Mouse (Mus musculus) granulocyte monocyte progenitor cell, adult 5-6 weeks (primary cell): ENCODE measurements around the gene Lyz1. TPM values are rescaled to one million over a fixed set of nuclear protein-coding genes. Genes with fewer than 3 reads are reported as not detected.
"Not testable (repeated sequence)": the region's sequence is repeated elsewhere in the genome, so short reads cannot be mapped to it uniquely, and the experiment has no call there.

Source experiments
- ATAC-seq: replicated peaks from 2 replicates; pipeline ENCODE4 v1.8.0; 2016; ENCODE audit warnings: mild to moderate bottlenecking, moderate TSS enrichment, inconsistent platforms; ENCODE audit not compliant: poor library complexity, severe bottlenecking
- total RNA-seq, 2 experiments: library from RNA; stranded (forward) in 1 of 2; stranded (reverse) in 1 of 2; fragments of 200-712, 200-1000 nt in 1 of 2; fragments of >200 nt in 1 of 2; fragmentation: Nextera tagmentation in 1 of 2; gene quantifications; 2 replicates each; pipeline ENCODE4 v1.2.3; 2014 to 2017

The Lyz1 gene
- total RNA-seq, 2 experiments from 2014 or later = 0.41 TPM; not detected in 1

DNA sequence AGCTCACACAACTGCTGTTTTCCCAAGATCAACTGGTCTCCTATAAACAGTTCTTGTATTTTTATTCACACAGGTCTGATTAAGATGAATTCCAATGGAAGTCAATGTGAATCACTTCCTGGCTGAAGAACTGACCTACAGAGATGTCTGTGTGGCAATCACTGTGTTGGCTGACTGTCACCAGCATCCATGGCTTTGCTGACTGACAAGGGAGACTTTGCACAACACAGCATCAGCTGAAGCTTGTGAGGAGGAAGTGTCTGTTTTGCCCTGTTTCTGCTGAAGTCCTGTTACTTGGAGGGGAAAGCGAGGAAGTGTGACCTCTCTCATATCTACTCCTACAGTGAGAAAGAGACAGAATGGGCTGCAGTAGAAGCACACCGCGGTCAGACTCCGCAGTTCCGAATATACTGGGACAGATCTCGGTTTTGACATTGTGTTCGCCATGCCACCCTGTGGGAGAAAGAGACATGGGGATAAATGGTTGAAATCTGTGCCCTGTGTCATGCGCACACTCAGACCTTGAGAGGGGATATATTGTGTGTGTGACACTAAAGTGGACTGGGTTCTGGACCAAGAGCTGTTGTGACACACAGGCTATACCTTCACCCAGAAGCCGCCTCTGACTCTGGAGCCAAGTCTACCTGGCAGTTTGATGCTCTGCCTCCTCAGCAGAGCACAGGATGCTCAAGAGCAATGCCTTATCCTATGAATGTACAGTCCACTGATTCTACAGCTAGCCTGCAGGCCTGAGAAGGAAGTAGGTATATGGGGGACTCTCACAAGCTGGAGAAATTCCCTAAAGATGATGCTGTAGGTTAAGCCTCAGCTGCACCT lies 4.3 kb downstream of the Lyz1 start:
- peak; percentile 82 for ATAC-seq

DNA sequence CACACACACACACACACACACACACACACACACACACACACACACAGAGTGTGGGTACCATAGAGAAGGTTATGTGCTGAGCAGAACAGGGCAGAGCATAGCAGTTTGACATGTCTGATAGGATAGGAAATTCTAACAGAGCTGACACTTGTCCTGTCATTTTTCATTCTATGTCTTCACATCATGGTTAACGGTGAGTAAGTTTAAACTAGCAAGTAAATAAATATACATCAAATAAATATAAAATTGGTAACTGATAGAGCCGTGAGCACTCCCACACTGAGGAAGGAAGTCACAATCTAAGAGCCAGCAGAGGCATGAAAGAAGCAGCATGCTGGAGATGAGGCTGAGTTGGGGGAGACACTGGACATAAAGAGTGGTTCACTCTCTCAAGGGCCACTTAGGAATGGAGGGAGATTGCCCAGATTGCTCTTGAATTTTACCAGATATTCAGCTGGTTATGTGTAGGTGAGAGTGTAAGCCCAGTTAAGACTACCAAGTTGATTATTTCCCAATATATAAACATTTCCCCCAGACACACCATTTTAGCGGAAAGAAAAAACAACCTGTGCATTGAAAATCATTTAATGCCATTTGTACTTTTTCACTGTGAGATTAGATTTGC lies 5.3 kb downstream of the Lyz1 start:
- no peak for ATAC-seq

DNA sequence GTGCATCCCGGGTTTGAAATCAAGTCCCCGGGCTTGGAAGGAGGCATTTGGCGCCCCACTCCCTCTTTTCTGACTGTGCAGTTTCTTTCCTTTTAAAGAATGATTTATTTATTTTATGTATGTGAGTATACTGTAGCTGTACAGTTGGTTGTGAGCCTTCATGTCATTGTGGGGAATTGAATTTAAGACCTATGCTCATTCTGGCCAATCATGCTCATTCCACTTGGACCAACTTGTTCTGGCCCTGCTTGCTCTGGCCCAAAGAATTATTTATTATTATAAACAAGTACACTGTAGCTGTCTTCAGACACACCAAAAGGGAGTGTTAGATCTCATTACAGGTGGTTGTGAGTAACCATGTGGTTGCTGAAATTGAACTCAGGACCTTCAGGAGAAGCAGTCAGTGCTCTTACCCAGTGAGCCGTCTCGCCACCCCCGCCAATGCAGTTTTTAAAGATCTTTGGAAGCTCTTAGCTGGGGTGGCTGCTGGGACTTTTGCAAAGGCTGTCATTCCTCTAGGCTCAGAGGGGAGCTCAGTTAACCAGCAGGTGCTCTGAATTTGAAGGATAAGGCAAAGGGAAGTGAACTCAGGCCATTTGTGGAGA lies 6.2 kb downstream of the Lyz1 start:
- no peak for ATAC-seq

DNA sequence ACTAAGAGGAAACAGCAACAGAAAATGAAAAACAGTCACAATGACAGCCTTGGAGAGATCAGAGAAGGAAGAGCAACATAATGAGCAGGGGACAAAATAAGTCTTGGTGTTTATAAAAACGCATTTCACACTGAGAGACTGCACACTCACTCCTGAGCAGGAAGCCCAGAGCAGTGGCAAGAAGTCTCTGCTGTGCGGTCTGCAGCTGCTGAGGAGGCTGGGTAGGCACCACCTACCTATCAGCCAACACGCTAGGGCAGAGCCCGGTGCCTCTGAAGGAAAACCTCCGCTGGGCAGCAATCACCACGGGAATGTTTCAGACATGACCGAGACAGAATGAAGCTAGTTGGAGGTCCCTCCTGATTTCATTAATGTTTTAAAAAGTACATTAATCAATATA lies 7.1 kb downstream of the Lyz1 start:
- ATAC-seq = peak; percentile 25

DNA sequence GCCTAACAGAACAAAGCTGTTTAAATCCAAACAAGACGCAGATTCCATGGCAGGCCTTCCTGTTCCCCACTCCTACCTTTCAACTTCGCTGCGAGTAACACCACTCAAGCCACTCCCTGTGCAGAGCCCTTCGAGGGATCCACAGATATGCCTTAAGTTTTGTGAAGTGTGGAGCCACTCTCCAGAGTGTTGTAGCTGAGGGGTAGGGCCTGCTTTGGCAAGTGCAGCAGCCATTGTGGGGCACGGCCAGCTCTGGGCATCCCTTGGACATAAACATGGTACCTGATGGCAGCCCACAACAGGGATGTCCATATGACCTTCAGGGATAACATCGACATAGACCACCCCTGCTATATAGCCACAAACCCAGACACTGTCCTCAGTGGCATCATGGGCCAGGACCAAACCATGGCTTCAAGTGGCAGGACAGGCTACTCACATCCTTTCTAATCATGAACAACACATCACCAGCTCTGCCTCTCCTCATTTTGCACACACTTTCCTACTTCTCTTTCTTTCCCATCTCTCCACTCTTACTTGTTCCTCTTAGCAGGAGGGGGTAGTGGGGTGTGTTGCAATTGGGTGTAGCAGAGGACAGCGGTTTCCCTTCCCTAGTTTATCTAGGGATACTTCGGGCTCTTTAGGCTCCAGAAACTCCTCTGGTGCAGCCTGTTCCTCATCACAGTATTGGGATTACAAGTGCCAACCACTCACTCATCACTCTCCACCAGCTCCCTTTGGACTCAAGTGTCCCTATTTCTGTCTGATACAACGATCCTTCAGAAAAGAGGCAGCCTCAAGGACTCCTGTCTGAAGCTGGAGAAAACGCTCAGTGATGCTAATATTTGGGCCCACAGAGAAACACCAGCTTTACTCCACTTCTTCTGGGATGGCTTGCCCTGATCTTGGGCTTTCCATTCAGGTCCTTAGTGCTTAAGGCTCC lies 7.8 kb downstream of the Lyz1 start:
- ATAC-seq = peak; percentile 67

DNA sequence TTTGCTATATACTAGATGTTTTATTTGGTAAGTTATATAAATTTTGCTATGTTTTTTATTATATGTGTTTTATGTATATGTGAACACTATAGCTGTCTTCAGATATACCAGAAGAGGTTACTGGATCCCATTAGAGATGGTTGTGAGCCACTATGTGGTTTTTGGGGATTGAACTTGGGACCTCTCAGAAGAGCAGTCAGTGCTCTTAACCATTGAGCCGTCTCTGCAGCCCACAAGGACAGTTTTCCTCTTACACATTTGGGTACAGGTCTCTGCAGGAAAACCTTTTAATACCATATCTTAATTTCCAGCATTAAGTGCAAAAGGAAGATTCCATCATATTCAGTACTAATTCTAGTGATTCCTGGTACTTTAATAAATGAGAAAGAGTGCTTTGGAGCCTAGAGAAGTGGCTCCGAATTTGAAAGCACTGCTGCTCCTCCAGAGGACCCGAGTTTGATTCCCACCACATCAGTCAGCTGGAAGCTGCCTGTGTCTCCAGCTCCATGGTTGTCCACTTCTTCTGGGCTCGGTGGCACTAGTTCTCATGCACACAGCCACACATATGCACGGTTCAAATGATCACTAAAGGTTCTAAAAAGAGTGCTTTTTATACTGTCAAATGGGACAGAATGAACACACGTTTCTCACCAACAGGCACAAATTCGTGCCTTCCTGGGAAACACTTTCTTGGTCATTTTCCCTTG lies 8.6 kb downstream of the Lyz1 start:
- ATAC-seq = no peak

DNA sequence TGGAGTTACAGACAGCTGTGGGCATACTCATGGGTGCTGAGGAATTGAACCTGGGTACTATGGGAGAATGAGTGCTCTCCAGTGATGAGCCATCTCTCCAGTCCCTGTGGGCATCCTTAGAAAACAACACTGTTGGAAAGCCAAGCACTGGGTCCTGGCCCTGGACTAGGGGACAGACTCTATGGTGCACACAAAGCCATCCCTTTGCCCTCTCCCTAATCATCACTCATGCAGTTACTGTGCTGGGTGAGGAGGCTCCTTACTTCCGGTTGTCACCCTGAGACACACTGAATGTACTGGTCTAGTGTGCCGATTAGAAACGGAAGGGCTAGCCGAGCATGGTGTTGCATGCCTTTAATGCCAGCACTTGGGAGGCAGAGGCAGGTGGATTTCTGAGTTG lies 9.5 kb downstream of the Lyz1 start:
- not testable (repeated sequence) for ATAC-seq

DNA sequence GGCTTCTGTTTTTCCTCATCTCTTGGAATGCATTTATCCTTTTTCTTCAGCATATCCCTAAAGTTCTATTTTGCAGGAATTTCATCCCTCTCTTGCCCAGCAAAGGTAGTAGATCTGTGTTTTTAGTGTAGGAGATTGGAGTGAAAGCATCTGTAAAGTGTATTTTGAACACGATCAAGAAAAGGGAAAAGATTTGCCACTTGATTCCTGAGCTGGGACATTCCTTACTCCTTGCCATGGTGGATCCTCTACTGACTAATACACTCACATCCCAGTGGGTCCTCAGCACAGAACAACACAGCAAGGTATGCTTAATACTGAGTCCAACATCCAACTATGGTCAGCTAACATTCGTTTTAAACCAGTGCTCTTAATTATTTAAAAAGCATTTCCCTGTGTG lies 10.1 kb downstream of the Lyz1 start:
- no peak for ATAC-seq

DNA sequence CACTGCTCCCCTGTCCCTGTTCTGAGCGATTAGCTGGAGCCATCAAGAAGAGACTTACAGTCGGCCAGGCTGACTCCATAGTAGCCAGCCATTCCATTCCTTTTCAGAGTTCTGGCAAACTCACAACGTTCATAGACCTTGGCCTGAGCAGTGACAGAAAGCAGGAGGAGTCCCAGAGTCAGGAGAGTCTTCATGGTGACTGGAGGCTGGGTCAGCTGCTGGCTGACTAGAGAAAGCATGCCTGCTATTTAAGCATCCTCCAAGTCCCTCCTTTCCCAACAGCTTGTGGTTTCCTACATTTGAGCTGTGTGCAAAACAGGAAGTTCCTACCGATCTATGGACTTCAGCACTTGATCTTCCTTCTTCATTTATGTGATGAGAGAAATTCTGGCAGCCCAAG lies 10.6 kb downstream of the Lyz1 start, which contains the start of gene Lyz2:
Gene Lyz2, minus strand, starts transcription at position 273 of the 400 bp plus-strand sequence.
- ATAC-seq = peak; percentile 73

DNA sequence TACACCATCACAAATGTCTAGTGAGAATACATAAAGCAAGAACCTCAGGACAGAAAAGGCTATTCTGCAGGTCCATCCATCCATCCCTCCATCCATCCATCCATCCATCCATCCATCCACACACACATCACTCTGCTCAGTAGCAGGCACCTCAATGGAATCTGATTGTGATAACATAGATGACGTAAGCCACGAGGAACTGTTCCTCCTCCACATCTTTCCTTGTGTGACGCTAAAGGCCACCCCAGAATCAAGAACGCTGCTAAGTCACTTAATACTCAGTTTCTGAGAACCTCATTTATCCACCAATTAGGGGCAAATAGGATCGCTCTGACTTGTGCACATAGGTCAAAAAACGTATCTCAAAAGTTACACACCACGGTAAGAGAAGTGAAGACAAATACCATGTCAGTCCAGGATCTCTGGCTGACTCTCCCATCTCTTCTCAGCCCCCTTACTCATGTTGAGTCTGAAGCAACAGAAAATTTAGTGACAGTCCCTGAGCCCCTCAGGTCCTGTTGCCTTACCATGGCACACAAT lies 11.2 kb downstream of the Lyz1 start:
- no peak for ATAC-seq

DNA sequence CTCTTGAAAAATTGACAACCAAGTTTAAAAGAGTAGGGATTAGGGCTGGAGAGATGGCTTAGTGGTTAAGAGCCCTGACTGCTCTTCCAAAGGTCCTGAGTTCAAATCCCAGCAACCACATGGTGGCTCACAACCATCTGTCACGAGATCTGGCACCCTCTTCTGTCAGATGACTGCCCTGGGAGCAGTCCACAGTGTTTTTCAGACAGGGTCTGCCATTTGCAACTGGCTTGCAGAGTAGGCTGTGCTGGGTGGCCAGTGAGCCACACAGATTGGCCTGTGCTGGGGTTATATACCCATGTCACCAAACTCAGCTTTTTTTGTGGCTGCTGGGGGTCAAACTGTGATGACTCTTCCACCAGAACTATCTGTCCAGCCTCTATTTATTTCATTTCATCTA lies 12.7 kb downstream of the Lyz1 start:
- no peak for ATAC-seq

DNA sequence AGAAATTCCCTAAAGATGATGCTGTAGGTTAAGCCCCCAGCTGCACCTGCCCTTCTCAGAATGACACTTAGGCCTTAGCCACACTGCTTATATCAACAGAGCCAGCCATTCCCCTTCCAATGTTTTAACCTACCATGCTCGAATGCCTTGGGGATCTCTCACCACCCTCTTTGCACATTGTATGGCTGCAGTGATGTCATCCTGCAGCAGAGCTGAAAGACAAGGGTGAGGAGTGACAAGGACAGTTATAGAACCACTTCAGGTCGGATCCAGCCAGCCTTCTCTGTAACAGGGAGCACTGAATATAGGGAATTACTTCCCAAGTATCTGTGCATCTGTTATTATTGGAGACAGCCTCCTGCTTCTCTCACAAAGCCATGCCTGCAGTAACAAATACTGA lies 14.2 kb downstream of the Lyz1 start:
- not testable (repeated sequence) for ATAC-seq

DNA sequence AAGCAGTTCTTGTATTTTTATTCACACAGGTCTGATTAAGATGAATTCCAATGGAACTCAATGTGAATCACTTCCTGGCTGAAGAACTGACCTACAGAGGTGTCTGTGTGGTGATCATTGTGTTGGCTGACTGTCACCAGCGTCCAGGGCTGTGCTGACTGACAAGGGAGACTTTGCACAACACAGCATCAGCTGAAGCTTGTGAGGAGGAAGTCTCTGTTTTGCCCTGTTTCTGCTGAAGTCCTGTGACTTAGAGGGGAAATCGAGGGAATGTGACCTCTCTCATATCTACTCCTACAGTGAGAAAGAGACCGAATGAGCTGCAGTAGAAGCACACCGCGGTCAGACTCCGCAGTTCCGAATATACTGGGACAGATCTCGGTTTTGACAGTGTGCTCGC lies 14.9 kb downstream of the Lyz1 start:
- not testable (repeated sequence) for ATAC-seq

DNA sequence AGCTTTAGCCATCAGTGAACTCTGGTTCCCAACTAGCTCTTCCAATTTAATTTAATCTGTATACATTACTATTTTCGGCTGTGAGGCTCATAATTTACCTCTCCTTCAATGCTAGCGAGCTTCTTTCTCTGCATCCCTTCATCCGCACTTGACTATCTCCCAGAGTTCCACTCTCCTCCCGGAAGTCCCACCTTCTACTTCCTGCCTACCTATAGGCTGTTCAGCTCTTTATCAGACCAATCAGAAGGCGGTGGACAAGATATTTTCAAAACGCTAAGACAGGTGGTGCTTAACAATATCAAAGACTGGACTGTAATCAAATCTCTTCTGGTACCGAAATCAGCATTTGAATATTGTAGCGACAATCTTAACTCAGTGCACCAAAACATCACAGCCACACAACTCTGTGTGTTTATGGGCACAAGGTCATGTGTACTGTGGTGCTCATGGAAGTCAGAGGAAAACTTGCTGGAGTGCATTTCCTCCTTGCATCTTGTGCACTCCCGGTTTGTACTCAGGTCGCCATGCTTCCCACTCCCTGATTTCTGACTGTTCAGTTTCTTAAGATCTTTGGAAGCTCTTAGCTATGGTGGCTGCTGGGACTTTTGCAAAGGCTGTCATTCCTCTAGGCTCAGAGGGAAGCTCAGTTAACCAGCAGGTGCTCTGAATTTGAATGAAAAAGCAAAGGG lies 16.8 kb downstream of the Lyz1 start:
- ATAC-seq = no peak

DNA sequence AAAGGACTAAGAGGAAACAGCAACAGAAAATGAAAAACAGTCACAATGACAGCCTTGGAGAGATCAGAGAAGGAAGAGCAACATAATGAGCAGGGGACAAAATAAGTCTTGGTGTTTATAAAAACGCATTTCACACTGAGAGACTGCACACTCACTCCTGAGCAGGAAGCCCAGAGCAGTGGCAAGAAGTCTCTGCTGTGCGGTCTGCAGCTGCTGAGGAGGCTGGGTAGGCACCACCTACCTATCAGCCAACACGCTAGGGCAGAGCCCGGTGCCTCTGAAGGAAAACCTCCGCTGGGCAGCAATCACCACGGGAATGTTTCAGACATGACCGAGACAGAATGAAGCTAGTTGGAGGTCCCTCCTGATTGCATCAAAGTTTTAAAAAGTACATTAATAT lies 18.0 kb downstream of the Lyz1 start:
- ATAC-seq = peak; percentile 85

DNA sequence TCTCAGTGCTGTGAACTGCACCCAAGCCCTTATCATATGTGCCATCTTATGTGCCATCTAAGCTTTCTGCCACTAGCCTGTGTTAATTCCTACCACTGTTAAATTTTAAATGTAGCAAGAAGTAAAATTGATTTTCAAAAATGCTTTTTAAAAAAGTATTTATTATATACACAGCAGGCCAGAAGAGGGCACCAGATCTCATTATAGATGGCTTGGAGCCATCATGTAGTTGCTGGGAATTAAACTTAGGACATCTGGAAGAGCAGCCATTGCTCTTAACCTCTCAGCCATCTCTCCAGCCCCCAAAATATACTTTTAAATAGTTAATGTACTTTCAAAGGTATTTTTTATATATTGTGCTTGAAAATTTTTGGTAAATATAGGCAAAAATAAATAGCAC lies 20.6 kb downstream of the Lyz1 start:
- ATAC-seq = no peak

DNA sequence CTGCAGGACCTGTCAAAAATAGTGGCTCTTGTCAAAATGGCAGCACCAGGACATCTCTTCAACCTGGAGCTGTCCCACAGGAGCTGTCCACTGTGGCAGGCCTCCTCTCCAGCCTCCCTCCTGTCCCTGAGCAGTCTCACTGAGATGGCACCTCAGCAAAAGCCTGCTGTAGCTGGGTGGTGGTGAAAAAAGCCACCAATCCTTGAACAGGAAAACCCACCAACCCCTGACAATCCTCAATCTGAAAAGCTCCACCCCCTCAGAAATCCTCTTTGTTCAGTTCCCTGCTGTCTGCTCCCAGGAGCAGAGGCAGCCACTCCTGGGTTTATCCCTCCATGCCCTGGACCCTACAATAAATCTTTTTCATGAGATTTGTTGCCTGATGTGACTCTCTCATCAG lies 32.8 kb downstream of the Lyz1 start:
- no peak for ATAC-seq

DNA sequence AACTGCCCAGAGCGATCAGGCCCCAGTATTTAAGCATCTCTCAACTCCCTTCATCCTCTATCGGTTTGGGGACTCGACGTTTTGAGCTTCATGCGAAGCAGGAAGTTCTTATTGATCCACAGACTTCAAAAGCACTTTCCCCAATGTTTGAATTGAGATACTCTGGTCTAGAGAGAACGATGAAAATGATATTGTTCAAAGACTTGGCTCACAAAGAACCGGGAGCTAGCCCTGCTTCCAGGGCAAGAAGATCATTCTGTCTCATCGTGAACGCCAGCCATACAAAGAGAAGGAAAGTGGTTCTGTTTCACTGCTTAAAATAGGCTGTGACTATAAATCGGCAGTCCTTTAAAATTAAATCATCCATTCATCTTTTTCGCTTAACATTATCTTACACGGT lies 54.1 kb downstream of the Lyz1 start, which contains the start of gene 9530003J23Rik:
Gene 9530003J23Rik, minus strand, starts transcription at position 101 of the 400 bp plus-strand sequence.
- ATAC-seq = no peak
